Mouse (Mus musculus) kidney, postnatal 10 days (tissue): ENCODE results near the gene Serpinb2.

Experiments
- DNase-seq: peaks from one replicate; pipeline ENCODE4 v3.0.0; 2021; ENCODE audit warnings: mixed read lengths

Gene Serpinb2

GRCm38 (mm10) chr1:107511252-107511651 is at the start of gene Serpinb2:
Serpinb2 (plus strand) TSS chr1:107511423.
- no peak for DNase-seq

- no peak for DNase-seq
Measured at GRCm38 (mm10) chr1:107479909-107480308, 31.3 kb upstream of the Serpinb2 start.

GRCm38 (mm10) chr1:107481452-107481851 is 29.8 kb upstream of the Serpinb2 start:
- peak; percentile 82 for DNase-seq

GRCm38 (mm10) chr1:107489577-107489976 is 21.6 kb upstream of the Serpinb2 start:
- no peak for DNase-seq

- DNase-seq = no peak
Measured at GRCm38 (mm10) chr1:107496789-107497188, 14.4 kb upstream of the Serpinb2 start.

GRCm38 (mm10) chr1:107502025-107502424 is 9.2 kb upstream of the Serpinb2 start:
- no peak for DNase-seq

- no peak for DNase-seq
Measured at GRCm38 (mm10) chr1:107503294-107503693, 7.9 kb upstream of the Serpinb2 start.

- DNase-seq = no peak
Measured at GRCm38 (mm10) chr1:107505898-107506562, 5.2 kb upstream of the Serpinb2 start.

- DNase-seq = no peak
Measured at GRCm38 (mm10) chr1:107512194-107513138, 1.2 kb downstream of the Serpinb2 start.

- DNase-seq = no peak
Measured at GRCm38 (mm10) chr1:107513530-107513929, 2.3 kb downstream of the Serpinb2 start.

GRCm38 (mm10) chr1:107515839-107516498 is 4.7 kb downstream of the Serpinb2 start:
- no peak for DNase-seq

- no peak for DNase-seq
Measured at GRCm38 (mm10) chr1:107525592-107525991, 14.4 kb downstream of the Serpinb2 start.

- DNase-seq = no peak
Measured at GRCm38 (mm10) chr1:107528325-107529078, 17.3 kb downstream of the Serpinb2 start.

- DNase-seq = no peak
Measured at GRCm38 (mm10) chr1:107529365-107530052, 18.3 kb downstream of the Serpinb2 start.

GRCm38 (mm10) chr1:107533736-107534135 is 22.5 kb downstream of the Serpinb2 start:
- no peak for DNase-seq

- no peak for DNase-seq
Measured at GRCm38 (mm10) chr1:107537435-107537834, 26.2 kb downstream of the Serpinb2 start.

GRCm38 (mm10) chr1:107559494-107559893 is 48.3 kb downstream of the Serpinb2 start:
- DNase-seq = no peak

- no peak for DNase-seq
Measured at GRCm38 (mm10) chr1:107562110-107562509, 50.9 kb downstream of the Serpinb2 start.

GRCm38 (mm10) chr1:107565644-107566043 is 54.4 kb downstream of the Serpinb2 start:
- DNase-seq = no peak

- DNase-seq = no peak
Measured at GRCm38 (mm10) chr1:107576094-107576493, 64.9 kb downstream of the Serpinb2 start.

- DNase-seq = no peak
Measured at GRCm38 (mm10) chr1:107577514-107577913, 66.3 kb downstream of the Serpinb2 start.

GRCm38 (mm10) chr1:107581220-107581619 is 70.0 kb downstream of the Serpinb2 start:
- no peak for DNase-seq
